Mouse (Mus musculus) heart, adult 8-10 months (tissue): Measurements from ENCODE around the gene Nop2. TPM values are rescaled to one million over a fixed set of nuclear protein-coding genes. Genes with fewer than 3 reads are reported as not detected.
A peak's percentile ranks its signal among the peaks of the same experiment; 100 is the strongest.

ENCODE experiments used
- DNase-seq: peaks from one replicate; pipeline ENCODE4 v3.0.0; 2022; ENCODE audit warnings: low spot score
- microRNA-seq: library from miRNA; unstranded; fragments of <30 nt; microRNA quantifications from one replicate; pipeline ENCODE4 v1.2.0, GENCODE M21; 2022
- total RNA-seq, 4 experiments: library from RNA; stranded (reverse); gene quantifications; 2 replicates each; pipeline ENCODE4 v1.2.4; 2022

Gene Nop2
- total RNA-seq, 4 experiments from 2014 or later = 16.5 to 21.5 (median 20.3) TPM

- DNase-seq = no peak
These were observed 38.5 kb downstream of the Nop2 start for GRCm38 (mm10) chr6:125170194-125170593.

GRCm38 (mm10) chr6:125172474-125172873 lies 40.8 kb downstream of the Nop2 start:
- DNase-seq = no peak

- no peak for DNase-seq
These were observed 41.5 kb downstream of the Nop2 start for GRCm38 (mm10) chr6:125173256-125173655.

- DNase-seq = no peak
These were observed 43.8 kb downstream of the Nop2 start for GRCm38 (mm10) chr6:125175469-125175868.

GRCm38 (mm10) chr6:125179601-125180000 lies 47.9 kb downstream of the Nop2 start:
- DNase-seq = no peak

- DNase-seq = no peak
These were observed 50.4 kb downstream of the Nop2 start for GRCm38 (mm10) chr6:125182133-125182532.

- DNase-seq = no peak
These were observed 54.5 kb downstream of the Nop2 start for GRCm38 (mm10) chr6:125186203-125186602.

GRCm38 (mm10) chr6:125190816-125191215 lies 59.1 kb downstream of the Nop2 start:
- no peak for DNase-seq

DNA sequence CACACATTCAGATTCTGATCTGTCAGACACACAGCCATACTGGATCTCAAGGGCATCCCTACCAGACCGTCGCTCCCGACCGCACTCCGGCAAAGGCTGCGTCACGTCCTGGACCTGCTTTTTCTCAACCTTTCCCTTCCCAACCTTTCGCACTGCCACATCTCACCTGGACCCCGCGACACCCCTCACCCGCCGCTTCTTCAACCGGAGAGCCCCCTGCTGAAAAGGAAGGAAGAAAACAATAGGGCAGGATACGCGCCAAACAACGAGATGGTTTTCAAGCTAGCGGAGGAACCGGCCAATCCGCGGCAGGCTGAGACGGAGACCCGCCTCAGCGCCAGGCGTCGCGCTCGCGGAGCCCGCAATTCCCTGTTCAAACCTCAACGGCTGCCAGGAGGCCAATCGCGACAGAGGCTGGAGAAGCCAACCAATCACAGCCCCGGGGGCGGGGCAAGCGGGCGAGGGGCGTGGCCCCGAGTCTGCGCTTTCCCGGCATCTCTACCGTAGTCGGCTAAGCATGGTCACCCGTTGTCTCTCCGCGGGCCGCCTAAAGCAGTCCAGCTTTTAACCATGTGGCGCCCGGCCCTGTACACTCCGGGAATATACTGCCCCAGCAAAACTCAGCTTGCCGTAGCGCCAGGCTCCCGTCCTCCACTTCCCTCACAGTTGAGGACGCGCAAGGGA lies 59.8 kb downstream of the Nop2 start, which contains the start of the genes Ncapd2 and Mrpl51:
TSS of gene Ncapd2 (minus strand) at position 370 of the 684 bp plus-strand sequence.
TSS of gene Mrpl51 (plus strand) at position 470 of the 684 bp plus-strand sequence.
- DNase-seq = peak; percentile 95

- peak; percentile 89 for DNase-seq
These were observed 60.5 kb downstream of the Nop2 start for GRCm38 (mm10) chr6:125192016-125192714.

GRCm38 (mm10) chr6:125192841-125193240 lies 61.1 kb downstream of the Nop2 start:
- no peak for DNase-seq

DNA sequence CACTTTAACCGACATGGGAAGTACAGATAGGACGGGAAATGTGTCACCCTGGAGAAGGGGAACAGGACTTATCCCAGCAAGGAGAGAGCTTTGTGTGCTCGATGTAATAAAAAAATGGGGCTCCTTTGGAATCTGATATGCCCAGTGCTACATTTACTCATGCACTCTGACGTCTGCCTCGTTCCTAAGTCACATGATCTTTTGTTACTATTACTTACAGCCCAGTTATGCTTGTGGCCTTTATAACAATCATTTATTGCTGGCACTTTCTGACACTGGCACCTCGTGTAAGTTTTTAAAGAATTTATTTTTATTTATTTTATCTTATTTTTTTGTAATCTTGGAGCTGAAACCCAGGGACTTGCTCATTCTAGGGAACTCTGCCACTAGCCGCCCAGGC lies 61.7 kb downstream of the Nop2 start:
- DNase-seq = no peak

Small RNAs within 50 kb of the gene (microRNA-seq; reads per million reads assigned to microRNA genes)
- gene Mir7045 = not detected

Other genes with a start within 250 kb of the Nop2 start
- under 1 TPM; 0.19 to 0.54 (median 0.25) TPM for gene Cd4, start 243.7 kb upstream of the Nop2 start, total RNA-seq
- under 1 TPM in 2 of 4 experiments, not detected in 2; 0.24 to 0.75 TPM for gene Lag3, start 220.2 kb upstream of the Nop2 start, total RNA-seq
- 100 to 1,000 TPM; 116 to 160 (median 152) TPM for gene Ptms, start 211.8 kb upstream of the Nop2 start, total RNA-seq
- gene Mlf2, start 200.5 kb upstream of the Nop2 start, total RNA-seq = 100 to 1,000 TPM; 177 to 202 (median 195) TPM
- gene Cops7a, start 166.4 kb upstream of the Nop2 start, total RNA-seq = 100 to 1,000 TPM in 2 of 4 experiments, 10 to 100 TPM in 2; 98.1 to 109 (median 103) TPM
- gene Pianp, start 135.2 kb upstream of the Nop2 start, total RNA-seq = 1 to 10 TPM in 1 of 4 experiments, under 1 TPM in 3; 0.31 to 2.7 (median 0.41) TPM
- 10 to 100 TPM; 21.0 to 24.4 (median 23.6) TPM for gene Zfp384, start 122.8 kb upstream of the Nop2 start, total RNA-seq
- gene Ing4, start 92.1 kb upstream of the Nop2 start, total RNA-seq = 10 to 100 TPM; 24.7 to 27.7 (median 25.1) TPM
- gene Acrbp, start 82.2 kb upstream of the Nop2 start, total RNA-seq = 1 to 10 TPM; 1.5 to 2.6 (median 2.2) TPM
- 1 to 10 TPM in 1 of 4 experiments, not detected in 3; 1.6 TPM for gene Lpar5, start 64.0 kb upstream of the Nop2 start, total RNA-seq
- 100 to 1,000 TPM; 100 to 126 (median 113) TPM for gene Chd4, start 35.9 kb upstream of the Nop2 start, total RNA-seq
- 10 to 100 TPM in 2 of 4 experiments, 1 to 10 TPM in 2; 5.2 to 11.9 (median 9.4) TPM for gene Iffo1, start 13.3 kb downstream of the Nop2 start, total RNA-seq
- 1,000 to 10,000 TPM; 4,410 to 5,784 (median 5,238) TPM for gene Gapdh, start 34.6 kb downstream of the Nop2 start, total RNA-seq
- gene Ncapd2, start 59.8 kb downstream of the Nop2 start, total RNA-seq = 10 to 100 TPM; 14.3 to 18.7 (median 15.6) TPM
- gene Mrpl51, start 59.9 kb downstream of the Nop2 start, total RNA-seq = 100 to 1,000 TPM; 313 to 324 (median 318) TPM
- 1 to 10 TPM; 5.2 to 7.7 (median 6.5) TPM for gene Vamp1, start 83.6 kb downstream of the Nop2 start, total RNA-seq
- gene Tapbpl, start 100.0 kb downstream of the Nop2 start, total RNA-seq = 1 to 10 TPM; 4.8 to 5.8 (median 5.4) TPM
- under 1 TPM in 3 of 4 experiments, not detected in 1; 0.22 to 0.84 (median 0.43) TPM for gene Cd27, start 105.1 kb downstream of the Nop2 start, total RNA-seq
- not detected for gene Tuba3a, start 154.1 kb downstream of the Nop2 start, total RNA-seq
- 10 to 100 TPM; 24.4 to 26.2 (median 25.5) TPM for gene Ltbr, start 182.0 kb downstream of the Nop2 start, total RNA-seq
- gene Scnn1a, start 188.8 kb downstream of the Nop2 start, total RNA-seq = under 1 TPM; 0.46 to 0.80 (median 0.58) TPM
- 10 to 100 TPM; 50.4 to 54.8 (median 52.8) TPM for gene Tnfrsf1a, start 217.5 kb downstream of the Nop2 start, total RNA-seq
- gene Plekhg6, start 248.9 kb downstream of the Nop2 start, total RNA-seq = under 1 TPM in 2 of 4 experiments, not detected in 2; 0.06 to 0.09 TPM